Mouse (Mus musculus): ENCODE results near the gene Wdr27. TPM values are rescaled to one million over a fixed set of nuclear protein-coding genes. Genes with fewer than 3 reads are reported as not detected.

Wdr27 gene
- polyA plus RNA-seq, 1 experiment from 2014 or later = 8.8 TPM

- H3K9me3 ChIP-seq = no peaks in the 10 kb centered on the region
- no peak overlapping the region for H3K9ac ChIP-seq (replicated peaks)
- no peak overlapping the region for H3K4me3 ChIP-seq
- 91% methylated on average over 7 of the region's 7 CpGs for WGBS
- ATAC-seq (replicated peaks) = no peak
- no peaks in the 10 kb centered on the region for H3K36me3 ChIP-seq
- H3K4me1 ChIP-seq = no peaks in the 10 kb centered on the region
- H3K4me2 ChIP-seq (replicated peaks) = no peak overlapping the region
- H3K27me3 ChIP-seq = no peaks in the 10 kb centered on the region
- no peak overlapping the region for H3K27ac ChIP-seq (replicated peaks)
These were observed 136.2 kb downstream of the Wdr27 start for GRCm38 (mm10) chr17:14806808-14807207.

GRCm38 (mm10) chr17:14799243-14799642, 143.7 kb downstream of the Wdr27 start:
- Histone ChIP-seq H3K4me2 (replicated peaks) (no peak overlapping the region), H3K9me3 (no peaks in the 10 kb centered on the region), H3K4me1 (no peaks in the 10 kb centered on the region), H3K27ac (replicated peaks) (no peak overlapping the region), H3K4me3 (no peak overlapping the region), H3K27me3 (no peaks in the 10 kb centered on the region), H3K9ac (replicated peaks) (no peak overlapping the region), H3K36me3 (no peaks in the 10 kb centered on the region)
- ATAC-seq (replicated peaks) = no peak
- WGBS = 91% methylated on average over 4 of the region's 4 CpGs

GRCm38 (mm10) chr17:14795074-14795473, 147.9 kb downstream of the Wdr27 start:
- H3K9ac ChIP-seq (replicated peaks) = no peak overlapping the region
- H3K4me1 ChIP-seq = no peaks in the 10 kb centered on the region
- H3K4me3 ChIP-seq = no peak overlapping the region
- no peak overlapping the region for H3K4me2 ChIP-seq (replicated peaks)
- H3K36me3 ChIP-seq = no peaks in the 10 kb centered on the region
- ATAC-seq (replicated peaks) = no peak
- WGBS = 92% methylated on average over 4 of the region's 4 CpGs
- H3K27me3 ChIP-seq = no peaks in the 10 kb centered on the region
- H3K9me3 ChIP-seq = no peaks in the 10 kb centered on the region
- no peak overlapping the region for H3K27ac ChIP-seq (replicated peaks)

GRCm38 (mm10) chr17:14779356-14779755, 163.6 kb downstream of the Wdr27 start:
- no peaks in the 10 kb centered on the region for H3K27me3 ChIP-seq
- H3K36me3 ChIP-seq = no peaks in the 10 kb centered on the region
- WGBS = 93% methylated on average over 5 of the region's 5 CpGs
- H3K27ac ChIP-seq (replicated peaks) = no peak overlapping the region
- H3K4me2 ChIP-seq (replicated peaks) = no peak overlapping the region
- ATAC-seq (replicated peaks) = no peak
- H3K9ac ChIP-seq (replicated peaks) = no peak overlapping the region
- no peaks in the 10 kb centered on the region for H3K9me3 ChIP-seq
- H3K4me3 ChIP-seq = no peak overlapping the region
- H3K4me1 ChIP-seq = no peaks in the 10 kb centered on the region

- no peak overlapping the region for H3K27ac ChIP-seq (replicated peaks)
- ATAC-seq (replicated peaks) = no peak
- 83% methylated on average over 4 of the region's 4 CpGs for WGBS
These were observed 171.6 kb downstream of the Wdr27 start for GRCm38 (mm10) chr17:14771339-14771738.

GRCm38 (mm10) chr17:14770377-14770776, 172.6 kb downstream of the Wdr27 start:
- Histone ChIP-seq H3K9ac (replicated peaks) (no peak overlapping the region), H3K4me1 (no peaks in the 10 kb centered on the region), H3K27me3 (no peaks in the 10 kb centered on the region), H3K36me3 (no peaks in the 10 kb centered on the region), H3K4me3 (no peak overlapping the region), H3K4me2 (replicated peaks) (no peak overlapping the region), H3K9me3 (no peaks in the 10 kb centered on the region), H3K27ac (replicated peaks) (no peak overlapping the region)
- ATAC-seq (replicated peaks) = no peak
- 84% methylated on average over 5 of the region's 5 CpGs for WGBS

More at GRCm38 (mm10) chr17:14771339-14771738, 171.6 kb downstream of the Wdr27 start:
- Histone ChIP-seq H3K27me3 (no peaks in the 10 kb centered on the region), H3K4me3 (no peak overlapping the region), H3K9me3 (no peaks in the 10 kb centered on the region), H3K4me1 (no peaks in the 10 kb centered on the region), H3K36me3 (no peaks in the 10 kb centered on the region), H3K9ac (replicated peaks) (no peak overlapping the region), H3K4me2 (replicated peaks) (no peak overlapping the region)

Other genes with a start within 250 kb of the Wdr27 start
- gene Thbs2, start 248.9 kb downstream of the Wdr27 start, polyA plus RNA-seq (2015; fragmentation: Nextera tagmentation; extraction: Ambion mirVana) = 0.84 and 1.2 TPM in 2 replicates
- gene 1600012H06Rik, start within 50 bp of the Wdr27 start, polyA plus RNA-seq (2015; fragmentation: Nextera tagmentation; extraction: Ambion mirVana) = 28.5 and 31.7 TPM in 2 replicates
- 16.8 and 17.5 TPM in 2 replicates for gene Phf10, start 18.1 kb upstream of the Wdr27 start, polyA plus RNA-seq (2015; fragmentation: Nextera tagmentation; extraction: Ambion mirVana)
- gene 9030025P20Rik, start 35.3 kb upstream of the Wdr27 start, polyA plus RNA-seq (2015; fragmentation: Nextera tagmentation; extraction: Ambion mirVana) = 8.8 and 10.4 TPM in 2 replicates
- 0.63 and 0.87 TPM in 2 replicates for gene Gm3417, start 35.6 kb upstream of the Wdr27 start, polyA plus RNA-seq (2015; fragmentation: Nextera tagmentation; extraction: Ambion mirVana)
- 7.7 and 8.4 TPM in 2 replicates for gene Gm3435, start 67.0 kb upstream of the Wdr27 start, polyA plus RNA-seq (2015; fragmentation: Nextera tagmentation; extraction: Ambion mirVana)
- gene Ermard, start 98.0 kb upstream of the Wdr27 start, polyA plus RNA-seq (2015; fragmentation: Nextera tagmentation; extraction: Ambion mirVana) = 80.7 and 91.4 TPM in 2 replicates
- gene Tcte3, start 98.3 kb upstream of the Wdr27 start, polyA plus RNA-seq (2015; fragmentation: Nextera tagmentation; extraction: Ambion mirVana) = 0.89 TPM in 1 of 2 replicates, not detected in the other
- 5.2 and 5.5 TPM in 2 replicates for gene Gm3448, start 98.4 kb upstream of the Wdr27 start, polyA plus RNA-seq (2015; fragmentation: Nextera tagmentation; extraction: Ambion mirVana)